ENCODE assay signal across 8 mouse cellular contexts in the genomic region with DNA sequence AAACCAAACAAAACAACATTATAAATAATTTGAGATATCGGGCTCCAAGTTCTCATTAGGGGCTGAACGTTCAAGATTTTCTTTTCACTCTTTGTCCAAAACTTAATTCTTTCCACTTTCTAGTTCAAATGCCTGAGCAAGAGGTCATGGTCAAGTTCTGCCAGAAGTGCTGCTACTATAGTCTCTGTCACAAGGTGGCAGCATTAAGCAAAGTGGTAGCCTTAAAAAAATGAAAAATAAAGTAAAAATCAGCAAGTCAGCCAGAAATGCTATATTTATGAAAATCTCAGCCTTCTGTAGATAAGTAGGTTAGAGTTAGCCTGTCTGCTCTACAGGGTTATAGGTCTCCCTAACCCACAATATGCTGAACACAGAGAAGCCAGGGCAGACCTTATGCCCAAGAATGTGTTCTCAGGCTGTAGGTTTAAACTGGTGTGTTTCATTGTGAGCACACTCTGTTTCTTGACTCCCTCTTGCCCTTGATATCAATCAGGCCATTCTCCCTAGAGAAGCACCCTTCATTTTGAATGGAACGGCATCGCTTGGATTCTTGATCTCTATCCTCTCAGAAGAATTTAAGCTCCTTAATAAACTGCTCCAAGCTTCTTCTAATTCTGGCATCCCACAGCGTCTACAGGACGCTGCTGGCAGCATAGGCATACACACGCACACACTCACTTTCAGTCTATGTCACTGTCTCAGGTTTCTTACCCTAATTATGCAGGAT.
DNase-seq lines count a peak whose midpoint lies in the region; ATAC-seq lines count a peak whose summit lies in the region.

No protein-coding gene starts in this region.

- intact Hi-C loops in left cerebral cortex, postnatal 4 days (cut with DNase I): no loop called here

- no peak for ATAC-seq in monocyte, adult 5-6 weeks (replicated peaks; ENCODE audit: insufficient number of reproducible peaks, low FRiP score, low TSS enrichment, poor library complexity, severe bottlenecking)

- peak; percentile 39 for DNase-seq in layer of hippocampus, adult 11-12 months (ENCODE audit: low spot score)
- DNase-seq in layer of hippocampus, adult 8-10 months (ENCODE audit: low spot score in 2 of 2): no peak
- peak; percentile 33 for DNase-seq in adipocyte (ENCODE audit: low spot score)
- peak; percentile 35 to 69 for DNase-seq in cerebellum, postnatal 25 days
- DNase-seq in left cerebral cortex, postnatal 4 days: peak; percentile 7
- no peak for DNase-seq in lung, postnatal 10 days
- no peak for DNase-seq in B cell, adult 2 months

Comparison
In these comparisons a context has a peak if more than half of its experiments do, and no peak if none do; other contexts are left out.
1. DNase-seq: peak in layer of hippocampus, adult 11-12 months (single experiment), adipocyte (single experiment), cerebellum, postnatal 25 days (2 of 2) and left cerebral cortex, postnatal 4 days (single experiment); none in layer of hippocampus, adult 8-10 months (0 of 2), lung, postnatal 10 days (single experiment) and B cell, adult 2 months (0 of 2).